Mouse (Mus musculus) right cerebral cortex, postnatal 25 days (tissue): ENCODE measurements around the gene Mfsd5.

Experiments
- DNase-seq: peaks from one replicate; pipeline ENCODE4 v3.0.0; 2022

The Mfsd5 gene

DNA sequence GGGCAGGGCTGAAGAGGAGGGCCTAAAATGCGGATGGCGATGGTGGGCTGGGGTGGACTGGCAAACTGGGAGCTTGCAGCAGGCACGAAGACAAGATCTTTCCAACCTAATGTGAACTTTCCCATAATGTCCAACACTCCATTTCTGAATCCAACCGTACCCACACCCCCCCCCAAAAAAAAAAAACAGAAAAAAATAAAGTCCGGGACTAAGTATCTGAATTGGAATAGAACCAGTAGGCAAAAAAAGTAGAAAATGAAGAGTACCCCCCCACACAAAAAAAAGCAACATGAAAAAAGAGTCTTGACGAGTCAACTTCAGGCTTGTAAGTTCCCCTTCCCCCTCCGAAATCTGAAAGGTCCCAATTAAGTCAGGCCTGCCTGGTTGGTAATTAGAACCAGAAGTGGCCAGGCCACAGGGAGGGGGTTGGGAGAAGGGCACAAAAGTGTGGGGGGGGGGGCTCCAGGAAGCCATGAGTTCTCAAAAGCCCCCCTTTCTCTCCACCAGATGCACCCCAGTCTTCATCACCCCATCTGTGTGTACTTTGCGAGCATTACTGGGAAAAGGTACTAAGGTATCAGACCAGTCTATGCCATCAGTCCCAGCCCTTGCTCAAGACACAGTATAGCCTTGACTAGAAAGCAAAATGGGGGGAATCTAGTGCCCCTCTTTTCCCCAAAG is 31.0 kb upstream of the Mfsd5 start:
- DNase-seq: no peak

DNA sequence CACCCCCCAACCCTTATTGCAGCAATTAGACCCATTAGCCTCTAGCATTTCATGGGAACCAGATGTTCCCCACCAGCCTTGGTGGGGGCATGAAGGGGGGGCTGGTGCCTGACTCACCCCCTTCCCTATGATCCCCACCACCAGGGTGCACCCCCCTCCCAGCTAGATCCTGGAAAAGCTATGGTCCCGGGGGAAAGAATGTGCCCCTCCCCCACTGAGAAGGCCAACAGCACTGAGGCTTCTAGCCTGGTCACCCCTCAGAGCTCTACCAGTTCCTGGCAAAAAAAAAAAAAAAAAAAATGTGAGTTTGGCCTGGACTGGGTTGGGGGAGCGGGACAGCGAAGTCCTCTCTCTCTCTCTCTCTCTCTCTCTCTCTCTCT is 30.5 kb upstream of the Mfsd5 start:
- no peak for DNase-seq

DNA sequence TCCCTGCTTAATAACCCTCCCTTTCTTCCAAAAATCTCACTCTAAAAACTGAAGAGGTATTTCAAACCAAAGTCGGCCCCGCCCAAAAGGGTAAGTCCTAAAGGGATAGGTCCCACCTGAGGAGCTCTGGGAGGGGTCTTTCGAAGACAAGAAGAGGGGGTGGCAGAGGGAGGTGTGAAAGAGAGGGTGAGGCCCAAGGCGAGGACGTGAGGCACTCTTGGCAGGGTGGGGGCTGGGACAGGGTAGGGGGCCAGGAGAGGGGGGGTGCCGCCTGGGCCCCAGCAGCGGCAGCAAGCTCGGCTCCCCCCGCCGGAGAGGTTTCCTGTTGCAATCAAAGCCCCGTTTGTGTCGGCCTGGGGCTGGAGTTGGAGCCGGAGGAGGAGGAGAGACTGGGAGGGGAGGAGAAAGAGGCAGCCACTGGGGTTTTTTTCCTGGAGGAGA is 30.0 kb upstream of the Mfsd5 start:
- no peak for DNase-seq

DNA sequence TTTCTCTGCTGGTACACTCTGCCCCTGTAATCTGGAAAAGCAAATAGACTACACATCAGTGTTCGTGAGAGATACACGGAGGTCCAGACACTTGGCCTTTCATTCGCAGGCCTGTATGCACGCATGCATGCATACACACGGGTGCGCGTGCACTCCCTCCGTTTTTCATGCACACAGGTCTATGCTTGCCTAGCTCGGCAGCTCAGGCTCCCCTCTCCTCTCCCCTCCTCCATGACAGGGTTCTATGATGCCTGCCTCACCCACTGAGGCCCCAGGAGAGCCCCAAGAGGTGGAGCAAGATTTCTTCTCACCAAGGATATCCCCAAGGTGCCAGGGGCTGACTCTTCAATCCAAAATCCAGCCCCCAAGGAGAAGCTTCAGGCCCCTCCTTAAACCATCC is 29.3 kb upstream of the Mfsd5 start:
- DNase-seq: no peak

DNA sequence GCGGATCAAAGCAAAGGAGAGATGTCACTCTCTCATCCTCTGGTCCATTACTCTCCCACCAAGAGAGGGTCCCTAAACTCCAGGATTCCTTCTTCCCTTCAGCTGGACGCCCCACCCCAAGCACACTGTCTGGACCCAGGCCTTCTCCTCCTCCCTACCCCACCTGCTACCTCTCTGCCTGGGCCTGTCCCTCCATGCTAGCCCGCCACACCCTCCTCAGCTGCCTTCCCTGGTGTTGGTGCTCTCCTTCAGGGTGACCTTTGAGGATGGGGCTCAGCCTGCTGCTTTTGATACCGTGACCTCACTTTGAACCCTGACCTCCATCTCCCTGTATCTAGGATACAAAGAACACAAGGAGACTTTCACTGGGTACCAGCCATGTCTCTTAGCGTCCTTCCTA is 28.7 kb upstream of the Mfsd5 start:
- DNase-seq: no peak

DNA sequence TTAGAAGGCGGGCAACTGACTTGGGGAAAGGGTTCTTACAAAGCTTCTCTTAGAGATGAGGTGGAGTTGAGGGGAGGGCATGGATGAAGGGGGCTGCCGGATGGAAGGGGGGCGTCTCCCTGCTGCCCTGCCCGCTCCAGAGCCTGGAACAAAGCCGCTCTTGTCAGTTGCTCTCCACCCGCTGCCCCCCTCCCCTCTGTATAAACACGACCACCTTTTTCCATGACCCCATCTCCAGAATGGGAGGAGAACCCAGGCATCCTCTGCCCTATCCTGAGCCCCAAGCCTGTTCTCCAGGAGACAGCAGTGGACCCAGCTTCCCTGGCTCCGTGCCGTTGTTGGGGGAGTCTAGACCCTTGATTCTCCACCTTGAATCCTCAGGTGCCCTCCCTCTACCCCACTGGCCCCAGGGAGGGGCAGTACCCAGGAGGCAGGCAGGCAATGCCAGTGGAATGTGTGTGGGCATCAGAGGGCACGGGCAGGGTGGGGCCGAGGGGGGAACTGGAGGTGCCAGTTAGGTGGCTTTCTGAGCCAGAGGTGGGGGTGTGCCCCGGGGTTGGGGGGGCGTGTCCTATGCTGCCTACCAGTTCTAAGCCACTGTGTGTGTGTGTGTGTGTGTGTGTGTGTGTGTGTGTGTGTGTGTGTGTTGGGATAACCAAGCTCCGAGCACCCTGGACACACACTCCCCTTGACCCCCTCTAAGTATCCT is 23.6 kb upstream of the Mfsd5 start:
- DNase-seq: no peak

DNA sequence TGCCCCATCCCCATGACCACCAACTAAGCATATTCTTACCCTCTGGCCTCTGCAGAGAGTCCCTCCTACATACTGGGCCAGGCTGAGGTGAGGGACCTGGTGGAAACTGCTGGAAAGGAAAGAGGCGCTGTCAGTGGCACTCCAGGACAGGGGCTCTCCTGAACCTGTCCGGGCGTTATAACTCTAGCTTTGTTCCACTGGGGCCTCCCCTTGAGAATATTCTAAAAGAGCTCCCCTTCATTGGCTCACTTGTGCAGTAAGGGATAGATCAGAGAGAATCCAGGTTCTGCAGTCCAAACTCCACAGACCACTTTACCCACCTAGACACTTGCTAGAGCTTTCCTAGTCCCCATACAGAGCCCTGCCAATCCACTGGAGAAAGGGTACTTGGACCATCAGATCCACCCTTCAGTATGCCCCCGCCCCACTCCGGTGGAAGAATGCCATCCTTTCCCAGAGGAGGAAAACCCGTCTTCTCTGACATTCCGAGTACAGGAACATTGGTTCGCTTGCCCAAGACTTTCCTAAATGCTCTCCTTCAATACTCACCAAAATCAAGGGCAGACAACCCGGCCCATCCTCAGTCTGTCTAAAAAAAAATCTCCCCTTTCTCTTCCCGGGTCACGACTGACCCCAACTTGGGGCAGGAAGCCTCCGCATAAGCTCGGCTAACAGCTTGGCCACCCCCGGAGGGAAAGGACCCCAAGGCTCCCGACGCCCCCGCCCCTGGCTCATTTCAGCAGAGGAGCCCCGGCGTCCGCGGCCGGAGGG is 22.6 kb upstream of the Mfsd5 start:
- DNase-seq: peak; percentile 29

DNA sequence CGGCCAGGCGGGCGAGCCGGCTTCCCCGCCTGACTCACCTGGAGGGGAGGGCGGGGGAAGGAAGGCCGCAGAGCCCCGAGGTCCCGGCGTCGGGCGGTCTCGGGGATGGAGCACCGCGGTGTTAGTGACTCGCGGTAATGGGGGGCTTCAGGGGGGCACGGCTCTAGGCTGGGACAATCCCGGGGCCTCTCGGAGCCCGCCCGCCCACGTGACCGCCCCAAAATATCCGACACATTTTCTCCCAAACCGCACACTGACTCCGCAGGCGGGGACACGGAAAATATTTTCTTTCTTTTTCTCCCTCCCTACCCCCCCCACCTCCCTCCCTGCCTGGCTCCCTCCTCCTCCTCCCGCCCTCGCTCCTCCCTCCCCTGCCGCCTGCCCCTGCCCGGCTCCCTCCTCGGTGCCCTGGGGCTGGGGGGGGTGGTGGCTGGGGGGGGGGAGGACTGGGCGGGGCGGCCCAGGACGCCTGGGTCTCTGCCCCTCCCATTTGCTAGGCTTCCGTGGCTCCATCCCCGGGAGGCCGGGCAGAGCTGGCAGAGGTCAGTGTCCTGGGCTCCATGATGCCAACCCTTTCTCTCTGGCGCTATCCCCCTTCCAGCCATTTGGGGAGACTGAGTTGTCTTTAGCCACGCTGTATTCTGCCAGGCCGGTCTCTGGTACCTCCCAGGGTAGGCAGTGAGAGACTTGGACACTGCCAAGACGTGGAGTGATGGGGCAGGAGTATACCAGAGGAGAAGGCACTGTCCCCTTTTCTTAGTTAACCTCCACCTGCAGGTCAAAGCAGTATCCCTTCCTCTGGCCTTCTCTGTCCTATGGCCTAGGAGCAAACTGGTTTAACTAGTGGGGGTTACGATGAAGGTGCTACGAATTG is 21.8 kb upstream of the Mfsd5 start, which contains the start of gene Rarg:
TSS of gene Rarg (minus strand) at position 316 of the 874 bp plus-strand sequence.
- peak; percentile 27 for DNase-seq

DNA sequence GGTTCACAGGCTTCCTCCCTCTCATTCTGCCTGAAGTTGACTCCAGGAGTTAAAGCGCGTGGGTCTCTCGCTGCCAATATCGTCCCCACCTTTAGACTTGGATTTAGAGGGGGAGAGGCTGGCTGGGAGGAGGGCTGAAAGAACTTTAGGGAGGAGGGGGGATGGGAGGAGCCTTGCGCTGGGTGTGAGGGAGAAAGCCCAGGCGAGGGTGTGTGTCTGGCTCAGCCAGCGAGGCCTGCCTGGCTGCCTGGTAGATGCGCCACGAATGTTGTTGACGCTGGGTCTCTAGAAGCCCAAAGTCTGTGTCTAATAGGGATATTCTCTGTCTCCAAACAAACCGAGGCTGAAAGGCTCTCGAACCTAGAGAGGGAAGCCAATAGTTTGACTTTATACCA is 21.2 kb upstream of the Mfsd5 start:
- DNase-seq: peak; percentile 36

DNA sequence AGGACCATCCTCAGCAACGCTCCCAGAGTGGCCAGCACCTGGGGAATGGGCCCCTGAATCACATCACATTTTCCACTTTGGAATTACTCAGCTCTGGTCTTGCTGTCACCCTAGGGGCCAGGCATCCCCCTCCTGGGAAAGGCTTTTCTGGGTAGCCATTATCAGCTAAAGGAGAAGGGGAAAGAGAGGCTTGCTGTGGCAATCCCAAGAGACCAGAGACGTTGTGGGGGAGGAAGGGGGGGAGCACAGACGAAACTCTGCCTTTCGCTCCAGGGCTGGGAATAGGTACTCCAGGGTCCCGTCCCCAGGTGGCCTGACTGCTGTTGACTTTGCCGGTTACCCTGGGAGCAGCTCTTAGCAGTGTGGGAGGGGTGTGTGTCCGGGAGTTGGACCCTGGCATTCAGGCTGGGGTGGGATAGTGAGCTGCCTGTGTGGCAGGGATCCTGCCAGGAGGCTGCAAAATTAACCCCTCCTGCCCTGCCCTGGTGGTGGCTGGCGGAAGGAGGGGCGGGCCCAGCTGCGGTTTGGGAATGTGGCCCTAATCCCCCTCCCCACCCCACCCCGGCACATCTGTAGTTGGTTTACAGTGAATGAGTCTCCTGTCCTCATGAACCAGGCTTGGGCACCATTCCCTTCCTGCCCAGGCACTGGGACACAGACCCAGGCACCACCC is 20.5 kb upstream of the Mfsd5 start:
- no peak for DNase-seq

DNA sequence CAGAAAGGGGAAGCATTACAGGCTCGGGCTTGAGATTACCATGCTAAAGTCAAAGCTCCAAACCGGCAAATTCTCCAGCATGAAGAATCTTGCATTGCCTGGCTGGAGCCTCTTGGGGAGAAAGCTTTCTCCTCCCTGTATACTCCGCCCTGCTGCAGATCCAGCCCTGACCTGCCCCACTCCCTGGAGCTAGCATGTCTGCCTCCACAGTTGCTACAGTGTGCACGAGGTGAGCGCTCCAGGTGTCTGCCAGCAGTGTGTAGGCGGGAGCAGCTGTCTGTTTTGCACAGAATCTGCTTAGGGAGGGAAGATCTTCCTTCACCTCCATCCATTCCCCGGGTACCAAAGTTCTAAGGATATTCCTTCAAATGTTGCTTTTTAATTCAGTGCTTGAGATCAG is 16.7 kb upstream of the Mfsd5 start:
- DNase-seq: peak; percentile 52

DNA sequence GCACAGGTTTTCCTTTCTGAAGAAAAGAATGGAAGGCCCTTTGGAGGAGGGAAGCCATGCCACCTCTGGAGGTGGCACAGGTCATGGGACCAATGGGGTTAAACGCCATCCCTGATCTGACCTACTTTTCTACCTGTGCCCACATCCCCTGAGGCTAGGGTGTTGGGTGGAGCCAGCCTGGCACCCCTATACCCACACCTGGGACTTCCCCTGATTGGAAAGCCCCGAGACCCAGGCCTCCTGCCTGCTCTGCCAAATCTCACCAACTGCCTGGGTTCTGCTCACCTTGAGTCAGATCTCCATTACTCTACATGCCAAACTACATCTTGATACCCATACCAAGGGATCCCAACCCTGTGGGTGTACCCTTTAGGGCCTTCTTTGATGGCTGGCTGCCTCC is 16.2 kb upstream of the Mfsd5 start:
- no peak for DNase-seq

DNA sequence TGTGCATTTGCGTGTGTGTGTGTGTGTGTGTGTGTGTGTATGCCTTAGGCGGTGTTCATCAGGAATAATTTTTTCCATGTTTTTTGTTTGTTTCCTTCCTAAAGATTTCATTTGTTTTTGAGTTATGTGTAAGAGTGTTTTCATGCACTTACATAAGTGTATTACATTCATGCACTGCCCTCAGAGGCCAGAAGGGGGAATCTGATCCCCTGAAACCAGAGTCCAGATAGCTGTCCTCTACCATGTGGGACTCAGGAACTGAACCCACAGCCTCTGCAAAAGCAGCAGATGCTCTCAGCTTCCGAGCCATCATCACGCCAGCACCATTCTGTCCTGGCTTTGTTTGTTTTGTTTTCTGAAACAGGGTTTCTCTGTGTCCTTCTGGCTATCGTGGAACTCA is 13.7 kb upstream of the Mfsd5 start:
- DNase-seq: no peak

DNA sequence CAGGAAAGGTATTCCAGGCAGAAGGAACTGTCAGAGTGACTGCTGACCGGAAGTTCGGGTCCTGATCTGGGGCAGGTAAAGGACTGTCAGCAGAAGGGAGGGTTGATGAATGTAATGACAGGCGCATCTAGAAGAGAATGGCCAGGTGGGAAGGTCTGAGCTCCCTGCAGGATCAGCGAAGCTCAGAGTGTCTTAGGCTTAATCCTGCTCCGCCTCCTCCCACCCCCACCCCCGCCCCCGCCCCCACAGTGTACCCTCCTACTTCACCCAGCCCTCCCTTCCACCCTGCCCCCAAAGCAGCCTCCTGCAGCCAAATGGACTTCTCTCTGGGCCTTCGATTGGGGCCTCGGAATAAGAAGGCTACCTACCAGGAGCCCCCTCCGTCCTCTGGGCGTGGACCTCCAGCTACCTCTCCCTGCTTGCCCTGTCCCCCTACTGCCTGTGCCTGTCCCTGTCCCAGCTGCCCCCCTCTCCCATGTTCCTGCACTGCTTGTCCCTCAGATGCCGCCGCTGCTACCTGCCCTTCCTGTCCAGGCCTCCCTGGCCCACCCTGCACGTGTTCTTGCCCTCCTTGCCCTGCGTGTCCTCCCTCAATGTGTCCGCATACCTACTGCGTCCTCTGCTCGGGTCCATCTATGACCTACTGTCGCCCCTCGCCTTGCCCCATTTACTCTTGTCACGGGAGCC is 8.8 kb upstream of the Mfsd5 start, which contains the start of gene Gm9918:
TSS of gene Gm9918 (plus strand) at position 290 of the 687 bp plus-strand sequence.
- DNase-seq: no peak

DNA sequence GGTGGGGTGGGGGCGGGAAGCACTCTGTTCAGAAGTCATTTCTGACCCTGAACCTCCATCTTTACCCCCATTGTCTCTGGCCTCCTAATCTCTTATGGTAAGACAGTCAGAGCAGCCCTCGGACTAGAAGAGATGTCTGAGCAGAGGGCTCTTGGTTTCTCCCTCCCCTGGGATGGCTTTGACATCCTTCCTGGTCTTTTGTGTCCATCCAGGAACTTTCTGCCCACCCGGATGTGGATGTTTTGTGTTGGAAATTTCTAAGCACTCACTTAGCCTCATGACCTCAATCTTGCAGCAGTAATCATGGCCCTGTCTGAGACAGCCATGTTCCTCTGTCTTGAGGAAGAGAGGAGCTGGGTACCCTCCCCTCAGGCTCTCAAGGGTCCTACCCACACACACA is 7.8 kb upstream of the Mfsd5 start:
- no peak for DNase-seq

DNA sequence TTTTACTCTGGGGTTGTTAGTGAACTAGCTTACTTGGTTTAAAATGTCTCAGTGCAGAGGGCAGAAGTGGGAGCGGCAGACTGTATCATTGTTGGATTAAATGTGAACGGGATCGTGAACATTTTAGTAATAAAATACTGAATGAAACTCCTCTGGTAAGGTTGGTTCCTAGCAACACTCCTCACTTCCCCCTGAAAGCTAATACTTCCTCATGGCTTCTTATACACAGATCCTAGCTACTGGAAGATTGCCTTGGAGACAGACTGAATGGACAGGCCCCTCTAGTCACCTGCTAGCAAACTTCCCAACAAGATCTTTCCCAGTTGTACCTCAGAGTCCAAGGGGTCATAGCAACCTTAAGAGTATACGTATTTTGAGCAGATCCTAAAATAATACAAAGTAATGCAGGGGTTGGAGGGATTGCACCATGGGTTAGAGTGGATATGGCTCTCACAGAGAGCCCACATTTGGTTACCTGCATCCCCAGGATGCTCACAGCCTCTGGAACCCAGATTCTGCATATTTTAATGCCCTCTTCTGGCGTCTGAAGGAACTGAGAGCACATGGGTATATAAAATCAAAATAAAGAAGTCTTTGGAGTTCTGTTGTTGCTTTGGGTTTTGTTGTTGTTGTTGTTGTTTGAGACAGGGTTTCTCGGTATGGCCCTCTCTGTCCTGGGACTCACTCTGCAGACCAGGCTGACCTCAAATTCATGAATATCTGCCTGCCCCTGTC is 5.1 kb upstream of the Mfsd5 start:
- DNase-seq: no peak

DNA sequence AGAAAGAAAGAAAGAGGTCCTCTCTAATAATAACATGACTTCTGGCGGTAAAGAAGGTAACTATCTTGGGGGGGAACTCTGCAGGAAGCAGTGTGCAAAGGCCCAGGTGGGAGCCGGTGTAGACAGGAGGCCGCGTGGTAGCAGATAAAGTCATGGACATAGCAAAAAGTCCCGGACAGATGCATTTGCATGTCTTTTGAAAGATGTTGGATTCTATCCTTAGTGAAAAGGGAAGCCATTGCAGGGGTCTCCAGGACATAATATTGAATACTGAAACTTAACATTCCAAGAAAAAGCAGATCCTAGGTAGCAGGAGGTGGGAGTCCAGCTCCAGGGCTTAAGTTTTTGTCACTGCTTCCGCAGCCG is 545 bp upstream of the Mfsd5 start:
- no peak for DNase-seq

DNA sequence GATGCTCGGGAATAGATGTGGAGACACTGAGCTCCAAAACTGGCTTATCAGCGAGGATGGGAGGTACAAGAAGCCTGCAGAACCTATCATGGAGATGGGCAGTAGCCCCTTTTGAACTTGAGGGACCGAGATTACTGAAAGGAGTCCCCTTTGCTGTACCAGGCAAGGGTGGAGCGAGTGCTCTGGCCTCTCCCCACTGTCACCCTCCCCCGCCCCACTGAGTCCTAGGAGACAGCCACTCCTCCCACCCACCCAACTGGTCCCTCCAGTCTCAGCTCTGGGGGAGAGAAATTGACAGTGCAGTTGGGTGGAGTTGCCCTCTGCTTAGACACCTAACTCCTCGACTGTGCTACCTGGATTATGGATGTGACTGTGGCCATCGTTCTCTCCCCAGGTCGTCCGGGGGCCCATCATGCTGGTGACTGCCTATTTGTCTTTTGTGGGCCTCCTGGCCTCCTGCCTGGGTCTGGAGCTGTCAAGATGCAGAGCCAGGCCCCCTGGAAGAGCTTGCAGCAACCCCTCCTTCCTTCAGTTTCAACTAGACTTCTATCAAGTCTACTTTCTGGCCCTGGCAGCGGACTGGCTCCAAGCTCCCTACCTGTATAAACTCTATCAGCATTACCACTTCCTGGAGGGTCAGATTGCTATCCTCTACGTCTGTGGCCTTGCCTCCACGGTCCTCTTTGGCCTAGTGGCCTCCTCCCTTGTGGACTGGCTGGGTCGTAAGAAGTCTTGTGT is 698 bp downstream of the Mfsd5 start:
- no peak for DNase-seq

DNA sequence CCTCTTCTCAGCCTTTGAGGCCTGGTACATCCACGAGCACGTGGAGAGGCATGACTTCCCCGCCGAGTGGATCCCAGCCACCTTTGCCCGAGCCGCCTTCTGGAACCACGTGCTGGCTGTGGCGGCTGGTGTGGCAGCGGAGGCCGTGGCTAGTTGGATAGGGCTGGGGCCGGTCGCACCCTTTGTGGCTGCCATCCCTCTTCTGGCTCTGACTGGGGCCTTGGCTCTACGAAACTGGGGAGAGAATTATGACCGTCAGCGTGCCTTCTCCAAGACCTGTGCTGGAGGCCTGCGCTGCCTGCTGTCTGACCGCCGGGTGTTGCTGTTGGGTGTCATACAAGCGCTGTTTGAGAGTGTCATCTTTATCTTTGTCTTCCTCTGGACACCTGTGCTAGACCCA is 1.4 kb downstream of the Mfsd5 start:
- no peak for DNase-seq
